Mouse (Mus musculus) ES-E14 (cell line): ENCODE measurements around the gene Mx1.

Source experiments
- HCFC1 ChIP-seq: IDR thresholded peaks from 2 replicates; pipeline ENCODE4 v1.6.1; 2012; ENCODE audit warnings: low read length, inconsistent platforms, borderline replicate concordance; ENCODE audit not compliant: insufficient read depth
- MAFK ChIP-seq: IDR thresholded peaks from 2 replicates; pipeline ENCODE4 v1.6.1; 2014; ENCODE audit warnings: mild to moderate bottlenecking, low read depth, low read length, inconsistent platforms; ENCODE audit not compliant: insufficient read depth
- ZC3H11A ChIP-seq: IDR thresholded peaks from 2 replicates; pipeline ENCODE4 v1.6.1; 2012; ENCODE audit warnings: low read depth, mild to moderate bottlenecking, inconsistent platforms, low read length, borderline replicate concordance
- ZNF384 ChIP-seq: IDR thresholded peaks from 2 replicates; pipeline ENCODE4 v1.6.1; 2012; ENCODE audit warnings: low read depth, low read length, inconsistent platforms

DNA sequence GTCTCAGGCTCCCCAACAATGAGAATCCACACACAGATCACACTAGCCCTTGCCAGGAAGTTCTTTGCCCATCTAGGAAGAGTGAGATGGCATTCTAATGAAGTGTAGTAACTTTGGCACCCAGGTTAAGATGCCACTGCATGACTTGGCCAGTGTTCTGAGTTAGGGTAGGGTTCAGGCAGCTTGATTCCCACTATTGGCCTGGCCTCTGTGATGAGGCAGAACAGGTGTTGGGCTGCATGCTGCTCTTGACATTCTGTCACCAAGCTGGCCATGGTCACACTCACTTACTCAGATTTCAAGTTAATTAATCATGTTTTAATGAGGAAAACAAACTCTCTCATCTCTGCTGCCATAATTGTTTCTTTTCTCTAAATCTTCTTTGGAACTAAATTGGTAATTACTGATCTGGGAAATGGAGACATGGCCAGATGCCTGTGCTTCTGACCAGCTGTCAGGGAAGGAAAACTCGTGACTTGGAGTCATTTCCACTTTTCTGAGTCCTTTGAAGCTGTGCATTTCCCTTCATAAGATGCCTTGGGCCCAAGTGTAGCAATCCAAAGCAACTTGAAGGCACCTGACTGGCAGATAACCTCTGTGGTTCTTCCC, 25.2 kb downstream of the Mx1 start:
- TF ChIP-seq HCFC1 (no peak), MAFK (no peak), ZC3H11A (no peak), ZNF384 (no peak)
